Mouse (Mus musculus): ENCODE measurements at regions not wholly inside any gene's neighbourhood (a gene's known extent, or its start where the extent isn't known, plus 50 kb on each side); places are given as distances from the start of the nearest gene placed in this dataset.

DNA sequence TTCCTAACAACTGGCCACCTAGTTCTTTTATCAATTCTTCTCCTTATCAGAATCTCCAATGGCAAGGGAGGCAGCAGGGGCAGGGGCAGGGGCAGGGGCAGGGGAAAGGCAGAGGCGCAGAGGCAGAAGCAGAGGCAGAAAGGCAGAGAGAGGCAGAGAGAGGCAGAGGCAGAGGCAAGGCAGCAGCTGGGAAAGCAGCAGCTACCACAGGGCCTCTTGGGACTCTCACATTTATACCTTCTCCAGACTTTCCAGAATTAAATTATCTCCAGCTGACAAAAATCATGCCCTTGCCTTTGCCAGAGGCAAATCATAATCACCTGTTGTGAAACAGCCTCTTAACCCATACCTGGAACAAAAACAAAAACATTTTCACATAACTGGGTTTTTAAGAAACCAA, 370.4 kb upstream of the Clec14a start:
- H3K27ac ChIP-seq (replicated peaks), result no peak overlapping the region
- H3K9me3 ChIP-seq (replicated peaks), result no peaks in the 10 kb centered on the region
- no peak for DNase-seq (ENCODE audit: low spot score)
- H3K27me3 ChIP-seq (ENCODE audit: low read depth, poor library complexity, severe bottlenecking), result no peaks in the 10 kb centered on the region
- no peaks in the 10 kb centered on the region for H3K4me1 ChIP-seq
- no peaks in the 10 kb centered on the region for H3K36me3 ChIP-seq
- H3K4me3 ChIP-seq, result no peak overlapping the region
- WGBS, result 80% methylated on average over 1 of the region's 1 CpGs

DNA sequence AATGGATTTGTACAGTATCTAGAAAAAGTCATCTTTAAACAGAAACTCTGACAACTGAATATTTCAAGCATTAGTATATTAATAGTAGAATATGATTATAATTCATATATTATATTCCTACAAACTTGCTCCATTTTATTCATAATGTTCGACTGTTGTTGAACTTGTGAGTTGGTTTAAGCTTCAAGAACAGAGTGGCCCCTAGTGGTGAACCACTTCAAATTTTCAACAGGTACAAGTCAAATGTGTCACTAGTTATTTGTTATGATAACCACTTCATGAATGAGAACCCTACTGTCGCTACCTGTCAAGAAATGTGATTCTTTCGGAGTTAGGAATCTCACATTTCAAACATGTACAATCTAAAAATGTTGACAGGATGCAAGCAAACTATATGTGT, 369.2 kb upstream of the Clec14a start:
- Histone ChIP-seq H3K4me3 (no peak overlapping the region), H3K27me3 (ENCODE audit: low read depth, poor library complexity, severe bottlenecking) (no peaks in the 10 kb centered on the region), H3K9me3 (replicated peaks) (no peaks in the 10 kb centered on the region), H3K4me1 (no peaks in the 10 kb centered on the region), H3K36me3 (no peaks in the 10 kb centered on the region), H3K27ac (replicated peaks) (no peak overlapping the region)
- WGBS, result 73% methylated on average over 3 of the region's 3 CpGs
- DNase-seq (ENCODE audit: low spot score), result no peak

DNA sequence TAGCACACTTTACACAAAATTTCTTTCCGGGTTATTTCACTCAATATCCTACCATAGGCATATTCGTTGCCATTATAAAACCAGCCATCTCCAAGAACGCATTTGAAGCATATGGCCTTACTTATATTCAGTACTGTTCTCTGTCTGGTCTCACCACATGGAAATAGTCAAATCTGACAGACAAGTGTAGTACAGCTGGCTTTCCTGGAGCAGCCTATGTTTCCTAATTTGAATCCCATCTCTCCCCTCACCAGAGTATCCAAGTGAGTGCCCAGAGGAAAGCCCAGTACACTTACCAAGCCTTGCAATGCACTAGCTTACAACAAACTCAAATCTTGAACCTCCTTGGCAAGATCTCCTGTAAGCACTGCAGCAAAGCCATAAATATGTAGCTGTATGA, 363.4 kb upstream of the Clec14a start:
- no peak for DNase-seq (ENCODE audit: low spot score)

DNA sequence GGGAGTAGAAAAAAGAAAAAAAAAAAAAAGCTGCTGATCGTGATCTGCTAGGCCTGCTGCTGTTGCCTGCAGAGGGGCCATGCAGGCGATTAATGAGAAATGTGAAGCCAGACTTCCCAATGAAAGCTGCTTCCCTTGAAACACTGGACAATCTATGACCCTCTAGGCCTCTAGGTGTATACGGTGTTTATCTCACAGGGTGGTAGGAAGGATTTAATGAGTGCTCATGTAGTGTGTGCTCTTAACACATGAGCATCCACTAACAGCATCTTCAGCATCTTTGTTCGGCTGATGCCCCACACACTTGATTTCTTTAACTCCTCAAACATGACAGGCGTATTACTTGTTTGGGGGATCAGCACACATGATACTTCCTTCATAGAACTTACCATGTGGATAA, 359.7 kb upstream of the Clec14a start:
- no peak for DNase-seq (ENCODE audit: low spot score)
- no peaks in the 10 kb centered on the region for H3K36me3 ChIP-seq

More for the DNA sequence above, 363.4 kb upstream of the Clec14a start:
- no peaks in the 10 kb centered on the region for H3K4me1 ChIP-seq
- no peaks in the 10 kb centered on the region for H3K27me3 ChIP-seq (ENCODE audit: low read depth, poor library complexity, severe bottlenecking)
- H3K36me3 ChIP-seq, result no peaks in the 10 kb centered on the region
- WGBS, result 93% methylated on average over 3 of the region's 3 CpGs
- H3K27ac ChIP-seq (replicated peaks), result no peak overlapping the region
- no peak overlapping the region for H3K4me3 ChIP-seq
- H3K9me3 ChIP-seq (replicated peaks), result no peaks in the 10 kb centered on the region

DNA sequence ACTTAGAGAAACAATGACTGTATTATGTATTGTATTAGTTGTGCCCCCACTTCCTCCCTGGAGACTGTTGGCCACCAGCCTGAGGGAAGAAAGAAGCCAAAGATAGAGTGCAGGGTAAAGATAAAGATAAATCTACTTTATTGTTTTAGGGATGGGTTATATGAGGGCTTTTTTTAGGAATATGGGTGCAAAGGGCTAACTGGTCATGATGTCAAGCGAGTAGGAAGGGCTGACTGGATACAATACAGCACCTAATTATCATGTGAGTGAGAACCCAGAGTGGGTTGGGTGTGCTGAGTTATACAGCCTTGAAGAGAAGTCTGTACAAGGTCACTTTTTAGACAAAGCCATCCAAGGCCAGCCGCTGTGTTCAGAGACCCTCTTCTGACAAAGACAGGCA, 356.1 kb upstream of the Clec14a start:
- H3K27ac ChIP-seq (replicated peaks), result no peak overlapping the region
- H3K36me3 ChIP-seq, result no peaks in the 10 kb centered on the region
- no peak overlapping the region for H3K4me3 ChIP-seq
- no peaks in the 10 kb centered on the region for H3K4me1 ChIP-seq
- H3K27me3 ChIP-seq (ENCODE audit: low read depth, poor library complexity, severe bottlenecking), result no peaks in the 10 kb centered on the region
- no peaks in the 10 kb centered on the region for H3K9me3 ChIP-seq (replicated peaks)
- WGBS, result 84% methylated on average over 2 of the region's 2 CpGs
- no peak for DNase-seq (ENCODE audit: low spot score)

More for the DNA sequence above, 359.7 kb upstream of the Clec14a start:
- no peaks in the 10 kb centered on the region for H3K9me3 ChIP-seq (replicated peaks)
- H3K4me3 ChIP-seq, result no peak overlapping the region
- H3K27ac ChIP-seq (replicated peaks), result no peak overlapping the region
- 84% methylated on average over 5 of the region's 5 CpGs for WGBS
- H3K27me3 ChIP-seq (ENCODE audit: low read depth, poor library complexity, severe bottlenecking), result no peaks in the 10 kb centered on the region
- no peaks in the 10 kb centered on the region for H3K4me1 ChIP-seq

- no peak for DNase-seq (ENCODE audit: low spot score)
- Histone ChIP-seq H3K36me3 (no peaks in the 10 kb centered on the region), H3K9me3 (replicated peaks) (no peaks in the 10 kb centered on the region), H3K27me3 (ENCODE audit: low read depth, poor library complexity, severe bottlenecking) (no peaks in the 10 kb centered on the region), H3K27ac (replicated peaks) (no peak overlapping the region), H3K4me1 (no peaks in the 10 kb centered on the region), H3K4me3 (no peak overlapping the region)
- 88% methylated on average over 7 of the region's 7 CpGs for WGBS
Observed at GRCm38 (mm10) chr12:58619508-58620310, 350.6 kb upstream of the Clec14a start.

GRCm38 (mm10) chr12:58594781-58595180, 325.7 kb upstream of the Clec14a start:
- H3K27me3 ChIP-seq (ENCODE audit: low read depth, poor library complexity, severe bottlenecking), result no peaks in the 10 kb centered on the region
- H3K27ac ChIP-seq (replicated peaks), result no peak overlapping the region
- H3K4me3 ChIP-seq, result no peak overlapping the region
- no peak for DNase-seq (ENCODE audit: low spot score)
- no peaks in the 10 kb centered on the region for H3K9me3 ChIP-seq (replicated peaks)
- 91% methylated on average over 9 of the region's 9 CpGs for WGBS
- H3K4me1 ChIP-seq, result no peaks in the 10 kb centered on the region
- no peaks in the 10 kb centered on the region for H3K36me3 ChIP-seq

GRCm38 (mm10) chr12:58591480-58591829, 322.4 kb upstream of the Clec14a start:
- WGBS, result 84% methylated on average over 3 of the region's 3 CpGs
- no peak overlapping the region for H3K27ac ChIP-seq (replicated peaks)

GRCm38 (mm10) chr12:58590547-58591479, 321.7 kb upstream of the Clec14a start:
- Histone ChIP-seq H3K27me3 (ENCODE audit: low read depth, poor library complexity, severe bottlenecking) (no peaks in the 10 kb centered on the region), H3K4me3 (no peak overlapping the region), H3K27ac (replicated peaks) (no peak overlapping the region), H3K9me3 (replicated peaks) (no peaks in the 10 kb centered on the region), H3K36me3 (no peaks in the 10 kb centered on the region), H3K4me1 (no peaks in the 10 kb centered on the region)
- no peak for DNase-seq (ENCODE audit: low spot score)
- 77% methylated on average over 7 of the region's 7 CpGs for WGBS

More at GRCm38 (mm10) chr12:58591480-58591829, 322.4 kb upstream of the Clec14a start:
- Histone ChIP-seq H3K4me1 (no peaks in the 10 kb centered on the region), H3K4me3 (no peak overlapping the region), H3K36me3 (no peaks in the 10 kb centered on the region), H3K27me3 (ENCODE audit: low read depth, poor library complexity, severe bottlenecking) (no peaks in the 10 kb centered on the region), H3K9me3 (replicated peaks) (no peaks in the 10 kb centered on the region)
- DNase-seq (ENCODE audit: low spot score), result no peak

DNA sequence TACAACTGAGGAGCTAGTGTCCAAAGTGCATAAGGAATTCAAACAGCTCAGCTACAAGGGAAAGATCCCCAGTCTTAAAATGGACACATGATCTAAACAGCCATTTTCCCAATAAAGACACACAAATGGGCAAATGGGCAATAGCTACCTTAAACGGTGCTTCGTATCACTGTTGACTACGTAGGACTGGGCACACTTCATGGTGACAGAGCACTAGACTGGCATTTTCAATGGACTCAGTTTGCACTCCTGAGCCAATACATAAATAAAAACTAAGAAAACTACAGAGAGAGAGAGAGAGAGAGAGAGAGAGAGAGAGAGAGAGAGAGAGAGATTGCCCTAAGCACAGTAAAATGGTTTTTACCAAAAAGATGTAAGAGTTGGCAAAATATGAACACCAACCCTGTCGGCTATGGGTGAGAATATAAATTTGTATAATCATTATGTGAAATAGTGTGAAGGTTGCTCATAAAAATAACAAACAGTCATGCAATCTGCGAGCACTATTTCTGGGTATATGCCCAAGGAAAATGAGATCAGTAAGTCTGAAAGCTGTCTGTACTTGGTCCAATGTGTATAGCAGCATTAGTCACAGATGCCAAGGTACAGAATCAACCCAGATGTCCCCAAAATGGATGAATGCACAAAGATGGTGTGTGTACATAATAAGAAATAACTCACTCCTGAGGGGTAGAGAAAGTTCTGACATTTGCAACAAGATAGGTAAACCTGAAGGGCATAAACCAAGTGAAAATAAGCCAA, 312.9 kb upstream of the Clec14a start:
- no peak for DNase-seq (ENCODE audit: low spot score)
- Histone ChIP-seq H3K4me1 (no peaks in the 10 kb centered on the region), H3K27me3 (ENCODE audit: low read depth, poor library complexity, severe bottlenecking) (no peaks in the 10 kb centered on the region), H3K27ac (replicated peaks) (no peak overlapping the region), H3K4me3 (no peak overlapping the region), H3K36me3 (no peaks in the 10 kb centered on the region), H3K9me3 (replicated peaks) (no peaks in the 10 kb centered on the region)
- 93% methylated on average over 5 of the region's 5 CpGs for WGBS

- no peak for DNase-seq (ENCODE audit: low spot score)
- no peak overlapping the region for H3K4me3 ChIP-seq
- no peak overlapping the region for H3K27ac ChIP-seq (replicated peaks)
- H3K27me3 ChIP-seq (ENCODE audit: low read depth, poor library complexity, severe bottlenecking), result no peaks in the 10 kb centered on the region
- H3K9me3 ChIP-seq (replicated peaks), result no peaks in the 10 kb centered on the region
- H3K4me1 ChIP-seq, result no peaks in the 10 kb centered on the region
- 90% methylated on average over 1 of the region's 1 CpGs for WGBS
- no peaks in the 10 kb centered on the region for H3K36me3 ChIP-seq
Observed at GRCm38 (mm10) chr12:58569056-58569455, 300.0 kb upstream of the Clec14a start.

DNA sequence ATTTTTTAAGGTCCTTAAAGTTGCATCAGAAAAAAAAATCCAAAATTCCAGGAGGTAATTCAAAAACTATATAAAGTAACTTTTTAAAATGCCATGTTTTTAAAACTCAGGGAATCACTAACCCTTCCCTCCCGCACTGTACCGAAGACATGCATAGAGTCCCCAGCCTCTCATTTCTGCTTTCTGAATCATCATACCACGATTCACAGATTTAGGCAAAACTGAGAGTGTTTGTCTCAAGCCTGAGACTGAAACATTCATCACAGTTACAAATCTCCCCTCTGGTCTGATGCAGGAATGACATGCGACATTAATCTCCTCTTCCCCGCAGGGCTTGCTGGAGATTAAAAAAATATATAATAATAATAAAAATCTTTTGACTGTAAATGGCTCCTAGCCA, 291.8 kb upstream of the Clec14a start:
- no peaks in the 10 kb centered on the region for H3K27me3 ChIP-seq (ENCODE audit: low read depth, poor library complexity, severe bottlenecking)
- WGBS, result 91% methylated on average over 5 of the region's 5 CpGs
- no peak for DNase-seq (ENCODE audit: low spot score)
- H3K9me3 ChIP-seq (replicated peaks), result no peaks in the 10 kb centered on the region
- H3K4me3 ChIP-seq, result no peak overlapping the region
- H3K4me1 ChIP-seq, result no peaks in the 10 kb centered on the region
- H3K36me3 ChIP-seq, result no peaks in the 10 kb centered on the region
- no peak overlapping the region for H3K27ac ChIP-seq (replicated peaks)
